Mouse (Mus musculus) myocyte (in vitro differentiated cells): ENCODE data around the gene Timp2. TPM values are rescaled to one million over a fixed set of nuclear protein-coding genes. Genes with fewer than 3 reads are reported as not detected.

ENCODE experiments used
- H3K27me3 ChIP-seq: one replicate; pipeline ENCODE4 v1.6.1; 2011; ENCODE audit not compliant: control insufficient read depth, insufficient read depth, insufficient read length
- H3K36me3 ChIP-seq: one replicate; pipeline ENCODE4 v1.6.1; 2011; ENCODE audit not compliant: control insufficient read depth, insufficient read depth
- H3K4me2 ChIP-seq: one replicate; pipeline ENCODE4 v1.6.1; 2011; ENCODE audit warnings: low read depth, control low read depth
- H3K4me3 ChIP-seq: one replicate; pipeline ENCODE4 v1.5.1; 2011; ENCODE audit warnings: mild to moderate bottlenecking, control low read depth, moderate library complexity
- H3K79me2 ChIP-seq: one replicate; pipeline ENCODE4 v1.6.1; 2011; ENCODE audit not compliant: control insufficient read depth, insufficient read depth
- H3ac ChIP-seq: one replicate; pipeline ENCODE4 v1.6.1; 2011; ENCODE audit not compliant: control insufficient read depth, insufficient read length
- CEBPB ChIP-seq: IDR thresholded peaks from 2 replicates; pipeline ENCODE4 v1.6.1; 2011; ENCODE audit warnings: mild to moderate bottlenecking, moderate library complexity; ENCODE audit not compliant: poor library complexity, insufficient read depth, severe bottlenecking
- E2F4 ChIP-seq: IDR thresholded peaks from one replicate; pipeline ENCODE4 v1.6.1; 2011; ENCODE audit warnings: mild to moderate bottlenecking, control low read depth, moderate library complexity; ENCODE audit not compliant: insufficient read depth
- MAX ChIP-seq: IDR thresholded peaks from one replicate; pipeline ENCODE4 v1.6.1; 2011; ENCODE audit warnings: low read depth, mild to moderate bottlenecking, control low read depth
- MYOD1 ChIP-seq, 3 experiments: IDR thresholded peaks; one replicate each; pipeline ENCODE4 v1.6.1; 2011; ENCODE audit warnings: control low read depth in 2 of 3, low read depth in 2 of 3, mild to moderate bottlenecking in 2 of 3, moderate library complexity in 1 of 3; ENCODE audit not compliant: insufficient read length in 2 of 3, control insufficient read depth in 1 of 3
- MYOG ChIP-seq, 3 experiments: IDR thresholded peaks; one replicate each; pipeline ENCODE4 v1.6.1; 2011; ENCODE audit warnings: control low read depth in 2 of 3, low read depth in 2 of 3, mild to moderate bottlenecking in 2 of 3; ENCODE audit not compliant: insufficient read length in 2 of 3, control insufficient read depth in 1 of 3, insufficient read depth in 1 of 3
- POLR2A ChIP-seq: IDR thresholded peaks from one replicate; pipeline ENCODE4 v1.6.1; 2011; ENCODE audit warnings: low read depth, mild to moderate bottlenecking, control low read depth, moderate library complexity; ENCODE audit not compliant: insufficient read length
- POLR2AphosphoS2 ChIP-seq: IDR thresholded peaks from one replicate; pipeline ENCODE4 v1.6.1; 2011; ENCODE audit warnings: low read depth, control low read depth; ENCODE audit not compliant: insufficient read length
- REST ChIP-seq: IDR thresholded peaks from one replicate; pipeline ENCODE4 v1.6.1; 2011; ENCODE audit warnings: mild to moderate bottlenecking, control low read depth, moderate library complexity; ENCODE audit not compliant: insufficient read depth, insufficient read length
- SRF ChIP-seq: IDR thresholded peaks from one replicate; pipeline ENCODE4 v1.6.1; 2011; ENCODE audit warnings: low read depth; ENCODE audit not compliant: control insufficient read depth, insufficient read length
- TCF12 ChIP-seq: IDR thresholded peaks from one replicate; pipeline ENCODE4 v1.6.1; 2011; ENCODE audit warnings: mild to moderate bottlenecking, control low read depth; ENCODE audit not compliant: poor library complexity, insufficient read depth, severe bottlenecking
- TCF3 ChIP-seq: IDR thresholded peaks from one replicate; pipeline ENCODE4 v1.6.1; 2011; ENCODE audit warnings: low read depth, control low read depth; ENCODE audit not compliant: insufficient read length
- USF1 ChIP-seq: IDR thresholded peaks from one replicate; pipeline ENCODE4 v1.6.1; 2011; ENCODE audit warnings: low read depth, mild to moderate bottlenecking, control low read depth, moderate library complexity
- polyA plus RNA-seq: library from polyadenylated mRNA; unstranded; fragments of >200 nt; fragmentation: generic; extraction: Trizol; gene quantifications from one replicate; pipeline ENCODE4 v1.2.1, GENCODE M21; 2012; ENCODE audit warnings: missing spikeins

Timp2 gene
- polyA plus RNA-seq, 1 experiment = 321 TPM

GRCm38 (mm10) chr11:118401195-118401594 lies 45.7 kb upstream of the Timp2 start:
- Histone ChIP-seq H3K4me2 (peak overlapping the region; percentile 79), H3ac (no peak overlapping the region), H3K4me3 (no peak overlapping the region), H3K79me2 (no peaks in the 10 kb centered on the region), H3K27me3 (no peaks in the 10 kb centered on the region), H3K36me3 (no peaks in the 10 kb centered on the region)
- TF ChIP-seq USF1 = no peak
- no peak for TF ChIP-seq TCF3
- no peak for TF ChIP-seq MYOG (IDR thresholded peaks at IDR 0.05; ENCODE audit: control insufficient read depth in 1 of 3, insufficient read depth in 1 of 3, insufficient read length in 2 of 3, low read depth in 2 of 3)
- no peak for TF ChIP-seq REST
- no peak for TF ChIP-seq MYOD1 (IDR thresholded peaks at IDR 0.05; ENCODE audit: control insufficient read depth in 1 of 3, insufficient read length in 2 of 3, low read depth in 2 of 3)
- TF ChIP-seq TCF12 = no peak
- TF ChIP-seq POLR2AphosphoS2 = no peak
- TF ChIP-seq E2F4 = no peak
- TF ChIP-seq MAX = no peak
- TF ChIP-seq POLR2A = no peak
- TF ChIP-seq CEBPB = no peak
- no peak for TF ChIP-seq SRF

GRCm38 (mm10) chr11:118400566-118400936 lies 45.0 kb upstream of the Timp2 start:
- H3K4me2 ChIP-seq = no peak overlapping the region
- no peaks in the 10 kb centered on the region for H3K79me2 ChIP-seq
- no peaks in the 10 kb centered on the region for H3K27me3 ChIP-seq
- no peak overlapping the region for H3K4me3 ChIP-seq
- TF ChIP-seq MAX = no peak
- no peaks in the 10 kb centered on the region for H3K36me3 ChIP-seq
- no peak overlapping the region for H3ac ChIP-seq

- no peaks in the 10 kb centered on the region for H3K36me3 ChIP-seq
- no peak overlapping the region for H3K4me2 ChIP-seq
- H3K27me3 ChIP-seq = no peaks in the 10 kb centered on the region
- H3K4me3 ChIP-seq = no peak overlapping the region
- no peak overlapping the region for H3ac ChIP-seq
- TF ChIP-seq TCF12 = no peak
- no peak for TF ChIP-seq MYOG (IDR thresholded peaks at IDR 0.05; ENCODE audit: control insufficient read depth in 1 of 3, insufficient read depth in 1 of 3, insufficient read length in 2 of 3, low read depth in 2 of 3)
- no peak for TF ChIP-seq E2F4
- TF ChIP-seq USF1 = no peak
- TF ChIP-seq POLR2A = no peak
- no peak for TF ChIP-seq MYOD1 (IDR thresholded peaks at IDR 0.05; ENCODE audit: control insufficient read depth in 1 of 3, insufficient read length in 2 of 3, low read depth in 2 of 3)
- TF ChIP-seq REST = no peak
- no peak for TF ChIP-seq POLR2AphosphoS2
- no peak for TF ChIP-seq TCF3
- TF ChIP-seq CEBPB = no peak
- TF ChIP-seq MAX = no peak
- TF ChIP-seq SRF = no peak
- no peaks in the 10 kb centered on the region for H3K79me2 ChIP-seq
Observed at GRCm38 (mm10) chr11:118399891-118400565, 44.5 kb upstream of the Timp2 start.

- TF ChIP-seq TCF3 (no peak), REST (no peak), E2F4 (no peak), POLR2A (no peak), CEBPB (no peak), TCF12 (no peak), MYOD1 (IDR thresholded peaks at IDR 0.05; ENCODE audit: control insufficient read depth in 1 of 3, insufficient read length in 2 of 3, low read depth in 2 of 3) (no peak), USF1 (no peak), MAX (no peak), POLR2AphosphoS2 (no peak), SRF (no peak), MYOG (IDR thresholded peaks at IDR 0.05; ENCODE audit: control insufficient read depth in 1 of 3, insufficient read depth in 1 of 3, insufficient read length in 2 of 3, low read depth in 2 of 3) (no peak)
Observed at GRCm38 (mm10) chr11:118397806-118398530, 42.4 kb upstream of the Timp2 start.

GRCm38 (mm10) chr11:118394538-118394937 lies 39.0 kb upstream of the Timp2 start:
- no peak overlapping the region for H3K4me2 ChIP-seq
- H3K4me3 ChIP-seq = no peak overlapping the region
- TF ChIP-seq POLR2AphosphoS2 (no peak), CEBPB (no peak)
- no peaks in the 10 kb centered on the region for H3K36me3 ChIP-seq
- H3ac ChIP-seq = no peak overlapping the region
- H3K27me3 ChIP-seq = no peaks in the 10 kb centered on the region
- no peaks in the 10 kb centered on the region for H3K79me2 ChIP-seq

More at GRCm38 (mm10) chr11:118397806-118398530, 42.4 kb upstream of the Timp2 start:
- no peaks in the 10 kb centered on the region for H3K27me3 ChIP-seq
- no peaks in the 10 kb centered on the region for H3K36me3 ChIP-seq
- H3K79me2 ChIP-seq = no peaks in the 10 kb centered on the region
- no peak overlapping the region for H3K4me3 ChIP-seq
- H3ac ChIP-seq = no peak overlapping the region
- no peak overlapping the region for H3K4me2 ChIP-seq
